Mouse (Mus musculus) C2C12 (cell line): ENCODE results near the gene Hoxd1. TPM values are rescaled to one million over a fixed set of nuclear protein-coding genes. Genes with fewer than 3 reads are reported as not detected.

Source experiments
- H3K27me3 ChIP-seq: one replicate; pipeline ENCODE4 v1.6.1; 2011; ENCODE audit not compliant: control insufficient read depth, insufficient read depth, insufficient read length
- H3K36me3 ChIP-seq: one replicate; pipeline ENCODE4 v1.6.1; 2011; ENCODE audit not compliant: control insufficient read depth, insufficient read depth
- H3K4me3 ChIP-seq: one replicate; pipeline ENCODE4 v1.5.1; 2011; ENCODE audit warnings: mild to moderate bottlenecking, control low read depth; ENCODE audit not compliant: poor library complexity, insufficient read depth, severe bottlenecking
- H3K79me2 ChIP-seq: one replicate; pipeline ENCODE4 v1.6.1; 2011; ENCODE audit not compliant: control insufficient read depth, insufficient read depth
- H3K79me3 ChIP-seq: one replicate; pipeline ENCODE4 v1.6.1; 2011; ENCODE audit warnings: low read depth, control low read depth
- H3ac ChIP-seq: one replicate; pipeline ENCODE3; 2011; ENCODE audit warnings: low read depth; ENCODE audit not compliant: control insufficient read depth, insufficient read length
- CEBPB ChIP-seq: IDR thresholded peaks from one replicate; pipeline ENCODE4 v1.6.1; 2011; ENCODE audit warnings: low read depth, mild to moderate bottlenecking, control low read depth, moderate library complexity
- CTCF ChIP-seq: IDR thresholded peaks from one replicate; pipeline ENCODE4 v1.5.1; 2011; ENCODE audit not compliant: control insufficient read depth, insufficient read depth, insufficient read length
- FOSL1 ChIP-seq: IDR thresholded peaks from one replicate; pipeline ENCODE4 v1.8.0; 2011; ENCODE audit warnings: mild to moderate bottlenecking, low read length; ENCODE audit not compliant: poor library complexity, insufficient read depth, severe bottlenecking
- MAX ChIP-seq: IDR thresholded peaks from one replicate; pipeline ENCODE4 v1.6.1; 2011; ENCODE audit warnings: mild to moderate bottlenecking, control low read depth
- MYOD1 ChIP-seq: IDR thresholded peaks from one replicate; pipeline ENCODE4 v1.6.1; 2011; ENCODE audit warnings: low read depth; ENCODE audit not compliant: control insufficient read depth, insufficient read length
- MYOG ChIP-seq: IDR thresholded peaks from one replicate; pipeline ENCODE4 v1.6.1; 2011; ENCODE audit not compliant: control insufficient read depth, insufficient read length; ENCODE audit errors: extremely low read depth
- USF1 ChIP-seq: IDR thresholded peaks from one replicate; pipeline ENCODE4 v1.6.1; 2011; ENCODE audit warnings: low read depth, mild to moderate bottlenecking, control low read depth, moderate library complexity
- polyA plus RNA-seq: library from polyadenylated mRNA; unstranded; fragments of >200 nt; fragmentation: generic; extraction: Trizol; gene quantifications from one replicate; pipeline ENCODE4 v1.2.1, GENCODE M21; 2012; ENCODE audit warnings: missing spikeins

The Hoxd1 gene
- polyA plus RNA-seq, 1 experiment: not detected

GRCm38 (mm10) chr2:74731799-74732512 is 30.8 kb upstream of the Hoxd1 start:
- Histone ChIP-seq H3K79me3 (no peaks in the 10 kb centered on the region), H3K79me2 (no peaks in the 10 kb centered on the region), H3K27me3 (peaks cover 74% of the 10 kb centered on the region), H3ac (no peak overlapping the region), H3K4me3 (no peak overlapping the region), H3K36me3 (no peaks in the 10 kb centered on the region)
- TF ChIP-seq MYOD1 (no peak), CTCF (no peak), MYOG (no peak), USF1 (no peak), FOSL1 (no peak), MAX (no peak), CEBPB (no peak)

- H3K79me2 ChIP-seq: no peaks in the 10 kb centered on the region
- H3K27me3 ChIP-seq: peaks cover 73% of the 10 kb centered on the region
- no peak overlapping the region for H3K4me3 ChIP-seq
- H3ac ChIP-seq: no peak overlapping the region
- no peaks in the 10 kb centered on the region for H3K79me3 ChIP-seq
- H3K36me3 ChIP-seq: no peaks in the 10 kb centered on the region
- TF ChIP-seq CTCF (no peak), MYOD1 (no peak), USF1 (no peak), MAX (no peak), MYOG (no peak), CEBPB (no peak), FOSL1 (no peak)
These were observed 30.1 kb upstream of the Hoxd1 start for GRCm38 (mm10) chr2:74732513-74733316.

GRCm38 (mm10) chr2:74733317-74733661 is 29.5 kb upstream of the Hoxd1 start:
- Histone ChIP-seq H3K36me3 (no peaks in the 10 kb centered on the region), H3K79me2 (no peaks in the 10 kb centered on the region), H3K4me3 (no peak overlapping the region), H3ac (no peak overlapping the region), H3K79me3 (no peaks in the 10 kb centered on the region), H3K27me3 (peaks cover 73% of the 10 kb centered on the region)
- TF ChIP-seq MAX (no peak), MYOD1 (no peak), CEBPB (no peak), MYOG (no peak), CTCF (no peak), FOSL1 (no peak), USF1 (no peak)

- Histone ChIP-seq H3K79me3 (no peaks in the 10 kb centered on the region), H3K36me3 (no peaks in the 10 kb centered on the region), H3K79me2 (no peaks in the 10 kb centered on the region), H3K4me3 (no peak overlapping the region), H3ac (no peak overlapping the region), H3K27me3 (peaks cover 73% of the 10 kb centered on the region)
- TF ChIP-seq MAX (no peak), MYOG (no peak), USF1 (no peak), CTCF (no peak), CEBPB (no peak)
These were observed 29.0 kb upstream of the Hoxd1 start for GRCm38 (mm10) chr2:74733765-74734164.

GRCm38 (mm10) chr2:74734451-74734850 is 28.3 kb upstream of the Hoxd1 start:
- H3K36me3 ChIP-seq: no peaks in the 10 kb centered on the region
- no peaks in the 10 kb centered on the region for H3K79me3 ChIP-seq
- no peak overlapping the region for H3ac ChIP-seq
- no peak for TF ChIP-seq CEBPB
- TF ChIP-seq MYOG: no peak
- no peak for TF ChIP-seq FOSL1
- no peak for TF ChIP-seq MAX
- TF ChIP-seq USF1: no peak
- no peak for TF ChIP-seq MYOD1
- no peak for TF ChIP-seq CTCF
- no peak overlapping the region for H3K4me3 ChIP-seq
- H3K27me3 ChIP-seq: peaks cover 76% of the 10 kb centered on the region
- H3K79me2 ChIP-seq: no peaks in the 10 kb centered on the region
